Mouse (Mus musculus) testis, adult 2 months (tissue): ENCODE results near the gene Clcnka. TPM values are rescaled to one million over a fixed set of nuclear protein-coding genes. Genes with fewer than 3 reads are reported as not detected.

Experiments used
- H3K27ac ChIP-seq: fragments of 200-500 bp; 2 replicates; pipeline ENCODE4 v1.5.1; 2012; ENCODE audit warnings: low read depth, low read length; ENCODE audit not compliant: control insufficient read depth, insufficient read depth
- H3K27me3 ChIP-seq: fragments of 200-500 bp; 2 replicates; pipeline ENCODE4 v1.6.1; 2012; ENCODE audit warnings: mild to moderate bottlenecking, low read length, moderate library complexity; ENCODE audit not compliant: control insufficient read depth, insufficient read depth
- H3K36me3 ChIP-seq: fragments of 200-500 bp; 2 replicates; pipeline ENCODE4 v1.6.1; 2012; ENCODE audit warnings: mild to moderate bottlenecking, low read length; ENCODE audit not compliant: control insufficient read depth, insufficient read depth
- H3K4me1 ChIP-seq: fragments of 200-500 bp; 2 replicates; pipeline ENCODE4 v1.6.1; 2012; ENCODE audit warnings: low read length; ENCODE audit not compliant: control insufficient read depth, insufficient read depth
- H3K4me3 ChIP-seq: fragments of 200-500 bp; 2 replicates; pipeline ENCODE4 v1.5.1; 2012; ENCODE audit warnings: low read depth, mild to moderate bottlenecking, low read length, moderate library complexity, mixed read lengths; ENCODE audit not compliant: control insufficient read depth
- CTCF ChIP-seq: fragments of 200-500 bp; IDR thresholded peaks from 2 replicates; pipeline ENCODE4 v1.5.1; 2012; ENCODE audit warnings: low read depth, mild to moderate bottlenecking, inconsistent platforms, low read length, moderate library complexity; ENCODE audit not compliant: control insufficient read depth, insufficient read depth, insufficient replicate concordance
- POLR2A ChIP-seq: fragments of 200-500 bp; IDR thresholded peaks from 2 replicates; pipeline ENCODE4 v1.6.1; 2012; ENCODE audit warnings: low read depth, mild to moderate bottlenecking, inconsistent platforms, low read length, moderate library complexity; ENCODE audit not compliant: control insufficient read depth
- polyA plus RNA-seq: library from polyadenylated mRNA; depleted of rRNA; stranded (reverse); fragments of >200 nt; gene quantifications from 2 replicates; pipeline ENCODE4 v1.2.3, GENCODE M21; 2012; rRNA removed

The Clcnka gene
- polyA plus RNA-seq, 1 experiment: 1.3 TPM

GRCm38 (mm10) chr4:141343515-141343914, 55.0 kb downstream of the Clcnka start:
- TF ChIP-seq CTCF (no peak), POLR2A (no peak)
- Histone ChIP-seq H3K27me3 (no peaks in the 10 kb centered on the region), H3K4me1 (peaks cover 2% of the 10 kb centered on the region; the same call in 1 of the 2 replicates), H3K36me3 (no peaks in the 10 kb centered on the region), H3K4me3 (no peak overlapping the region), H3K27ac (no peak overlapping the region)

DNA sequence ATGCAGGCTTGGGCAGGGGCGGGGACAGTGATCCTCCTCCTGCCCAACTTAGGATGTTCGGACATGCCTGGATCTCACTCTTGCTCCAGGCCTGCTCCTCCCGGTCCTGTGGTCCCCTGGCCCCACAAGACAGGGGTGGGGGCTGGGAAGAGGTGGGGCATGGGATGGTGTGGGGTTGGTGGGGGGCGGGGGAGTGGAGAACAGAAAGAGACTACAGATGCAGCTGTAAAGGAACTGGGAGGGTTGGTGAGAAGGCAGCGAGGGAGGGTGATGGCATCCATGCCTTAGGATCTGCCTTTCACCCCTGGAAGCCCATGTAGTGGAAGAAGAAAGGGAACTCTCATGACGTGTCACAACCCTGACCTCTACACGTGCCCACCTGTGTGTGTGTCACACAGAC, 57.0 kb downstream of the Clcnka start:
- no peak overlapping the region for H3K27ac ChIP-seq

GRCm38 (mm10) chr4:141338853-141339252, 59.7 kb downstream of the Clcnka start:
- no peak overlapping the region for H3K27ac ChIP-seq
- no peak for TF ChIP-seq POLR2A
- no peak for TF ChIP-seq CTCF
- H3K36me3 ChIP-seq: no peaks in the 10 kb centered on the region
- peaks cover 2% of the 10 kb centered on the region; the same call in 1 of the 2 replicates for H3K4me1 ChIP-seq
- no peak overlapping the region for H3K4me3 ChIP-seq
- H3K27me3 ChIP-seq: no peaks in the 10 kb centered on the region

More for the DNA sequence above, 57.0 kb downstream of the Clcnka start:
- H3K4me3 ChIP-seq: no peak overlapping the region
- H3K27me3 ChIP-seq: no peaks in the 10 kb centered on the region
- H3K36me3 ChIP-seq: no peaks in the 10 kb centered on the region
- TF ChIP-seq CTCF (no peak), POLR2A (no peak)
- peaks cover 2% of the 10 kb centered on the region; the same call in 1 of the 2 replicates for H3K4me1 ChIP-seq

- Histone ChIP-seq H3K27me3 (no peaks in the 10 kb centered on the region), H3K27ac (no peak overlapping the region), H3K36me3 (no peaks in the 10 kb centered on the region), H3K4me1 (peaks cover 2% of the 10 kb centered on the region; the same call in 1 of the 2 replicates), H3K4me3 (no peak overlapping the region)
- TF ChIP-seq CTCF: no peak
These were observed 60.5 kb downstream of the Clcnka start for GRCm38 (mm10) chr4:141337986-141338385.

DNA sequence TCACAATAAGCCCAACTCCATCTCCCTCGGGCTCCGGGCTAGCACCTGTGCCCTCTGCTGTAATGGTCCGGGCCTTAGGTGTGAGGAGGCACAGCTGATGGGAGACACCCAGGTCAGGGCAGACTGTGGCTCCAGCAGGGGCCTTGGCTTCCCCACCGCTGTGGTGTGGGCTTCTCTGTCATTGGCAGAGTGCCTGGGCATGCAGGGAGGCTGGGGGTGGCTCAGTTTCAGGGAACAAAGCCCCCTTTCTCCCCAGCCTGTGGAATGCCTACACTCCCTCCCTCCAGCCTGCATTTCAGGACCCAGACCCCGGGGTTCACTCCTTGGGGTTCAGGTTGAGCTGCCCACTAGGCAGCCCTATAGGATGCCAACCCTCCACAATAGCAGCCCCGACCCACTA, 62.3 kb downstream of the Clcnka start:
- no peaks in the 10 kb centered on the region for H3K27me3 ChIP-seq
- TF ChIP-seq CTCF: no peak
- H3K36me3 ChIP-seq: no peaks in the 10 kb centered on the region
- no peak overlapping the region for H3K27ac ChIP-seq
- no peak overlapping the region for H3K4me3 ChIP-seq
- H3K4me1 ChIP-seq: peaks cover 2% of the 10 kb centered on the region; the same call in 1 of the 2 replicates

DNA sequence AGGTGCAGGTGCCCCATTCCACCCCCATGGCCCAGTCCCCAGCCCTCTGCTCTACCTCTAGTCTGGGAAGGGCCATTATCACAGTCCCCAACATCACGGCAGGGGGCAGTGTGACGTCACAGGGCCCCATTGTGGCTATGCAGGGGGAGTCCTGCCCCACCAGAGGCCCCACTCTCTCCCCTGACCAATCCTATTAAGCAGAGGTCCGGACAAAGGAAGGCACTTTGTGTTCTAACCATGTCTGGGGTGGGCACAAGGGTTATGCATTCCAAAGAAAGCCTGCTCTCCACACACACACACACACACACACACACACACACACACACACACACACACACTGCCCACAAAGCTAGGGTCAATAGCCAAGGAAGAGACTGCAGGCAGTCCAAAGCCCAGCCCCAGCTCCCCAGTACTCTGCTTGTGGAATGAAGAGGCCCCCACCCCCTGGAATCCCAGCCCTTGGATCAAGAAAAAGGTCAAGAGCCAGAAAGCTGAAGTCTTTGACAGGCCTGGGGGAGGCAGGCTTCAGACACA, 63.2 kb downstream of the Clcnka start:
- TF ChIP-seq CTCF: no peak
- TF ChIP-seq POLR2A: no peak; the same call in 1 of the 2 replicates
- Histone ChIP-seq H3K4me1 (peaks cover 2% of the 10 kb centered on the region; the same call in 1 of the 2 replicates), H3K27me3 (no peaks in the 10 kb centered on the region), H3K27ac (no peak overlapping the region), H3K36me3 (no peaks in the 10 kb centered on the region), H3K4me3 (peak overlapping the region; percentile 66)

GRCm38 (mm10) chr4:141334695-141335094, 63.8 kb downstream of the Clcnka start:
- H3K4me1 ChIP-seq: peaks cover 2% of the 10 kb centered on the region; the same call in 1 of the 2 replicates
- H3K4me3 ChIP-seq: peak overlapping the region; percentile 66
- no peak overlapping the region for H3K27ac ChIP-seq
- no peak for TF ChIP-seq POLR2A
- no peak for TF ChIP-seq CTCF
- no peaks in the 10 kb centered on the region for H3K36me3 ChIP-seq
- no peaks in the 10 kb centered on the region for H3K27me3 ChIP-seq

Other genes starting within 250 kb of the Clcnka start
- gene Rsg1, start 184.8 kb downstream of the Clcnka start, polyA plus RNA-seq: 2.3 and 2.9 TPM in 2 replicates
- gene Arhgef19, start 159.2 kb downstream of the Clcnka start, polyA plus RNA-seq: 0.65 and 1.3 TPM in 2 replicates
- gene Epha2, start 97.5 kb downstream of the Clcnka start, polyA plus RNA-seq: 0.75 and 0.83 TPM in 2 replicates
- gene Fam131c, start 30.5 kb downstream of the Clcnka start, polyA plus RNA-seq: 7.9 and 12.3 TPM in 2 replicates
- gene Clcnkb, start 17.3 kb upstream of the Clcnka start, polyA plus RNA-seq: 0.68 and 1.2 TPM in 2 replicates
- 24.6 and 24.7 TPM in 2 replicates for gene Hspb7, start 22.1 kb upstream of the Clcnka start, polyA plus RNA-seq
- 0.67 TPM in 2 replicates for gene Srarp, start 37.4 kb upstream of the Clcnka start, polyA plus RNA-seq
- gene Zbtb17, start 45.9 kb upstream of the Clcnka start, polyA plus RNA-seq: 24.6 and 28.4 TPM in 2 replicates
- gene Spen, start 139.9 kb upstream of the Clcnka start, polyA plus RNA-seq: 16.9 and 20.1 TPM in 2 replicates
- 3.1 and 4.4 TPM in 2 replicates for gene Fblim1, start 207.4 kb upstream of the Clcnka start, polyA plus RNA-seq
- gene Tmem82, start 219.9 kb upstream of the Clcnka start, polyA plus RNA-seq: 3.5 and 3.9 TPM in 2 replicates
- gene Slc25a34, start 225.1 kb upstream of the Clcnka start, polyA plus RNA-seq: 2.2 and 2.9 TPM in 2 replicates